Mouse (Mus musculus) limb, embryonic 12.5 days (tissue): ENCODE results near the gene Ifna11. TPM values are rescaled to one million over a fixed set of nuclear protein-coding genes. Genes with fewer than 3 reads are reported as not detected.
"Not testable (repeated sequence)": the region's sequence is repeated elsewhere in the genome, so short reads cannot be mapped to it uniquely, and the experiment has no call there.

Experiments used
- ATAC-seq: fragments of 200-750 bp; cut with Nextera tagmentation; 2 replicates; pipeline ENCODE4 v1.8.0; 2017; ENCODE audit warnings: low read depth, moderate TSS enrichment; ENCODE audit not compliant: insufficient number of reproducible peaks, insufficient read depth, low FRiP score, low TSS enrichment
- H3K27ac ChIP-seq: fragments of 300-500 bp; sonication (generic); 2 replicates; pipeline ENCODE4 v1.5.1; 2016; ENCODE audit warnings: mild to moderate bottlenecking, moderate library complexity
- H3K27me3 ChIP-seq: fragments of 300-500 bp; sonication (generic); 2 replicates; pipeline ENCODE4 v1.6.1; 2016; ENCODE audit warnings: mild to moderate bottlenecking, moderate library complexity
- H3K36me3 ChIP-seq: fragments of 300-500 bp; sonication (generic); 2 replicates; pipeline ENCODE4 v1.6.1; 2016; ENCODE audit warnings: mild to moderate bottlenecking, moderate library complexity
- H3K4me1 ChIP-seq: fragments of 300-500 bp; sonication (generic); replicated peaks from 2 replicates; pipeline ENCODE4 v1.6.1; 2016
- H3K4me2 ChIP-seq: fragments of 300-500 bp; sonication (generic); 2 replicates; pipeline ENCODE4 v1.6.1; 2016; ENCODE audit warnings: mild to moderate bottlenecking, moderate library complexity
- H3K4me3 ChIP-seq: fragments of 300-500 bp; sonication (generic); replicated peaks from 2 replicates; pipeline ENCODE4 v1.5.1; 2016; ENCODE audit warnings: mild to moderate bottlenecking
- H3K9ac ChIP-seq: fragments of 300-500 bp; sonication (generic); replicated peaks from 2 replicates; pipeline ENCODE4 v1.6.1; 2016; ENCODE audit warnings: mild to moderate bottlenecking, moderate library complexity
- H3K9me3 ChIP-seq: fragments of 300-500 bp; sonication (generic); 2 replicates; pipeline ENCODE4 v1.6.1; 2016; ENCODE audit warnings: mild to moderate bottlenecking, moderate library complexity
- WGBS: fragments of 180-500 bp; shearing (Covaris S2); methylation state at CpG from one replicate; pipeline ENCODE4 v1.1.7; 2016; 5-methylcytosine and 5-hydroxymethylcytosine counted together
- polyA plus RNA-seq: library from polyadenylated mRNA; unstranded; fragments of >200 nt; fragmentation: Nextera tagmentation; extraction: Ambion mirVana; gene quantifications from 2 replicates; pipeline ENCODE4 v1.2.1, GENCODE M21; 2016

The Ifna11 gene
- polyA plus RNA-seq, 1 experiment from 2014 or later = not detected

GRCm38 (mm10) chr4:88797097-88797496, 22.7 kb upstream of the Ifna11 start, which contains the start of gene Gm13279:
Gene Gm13279, plus strand, starts transcription at chr4:88797397.
- not testable (repeated sequence) for H3K27me3 ChIP-seq, H3K4me1 ChIP-seq, H3K9ac ChIP-seq, H3K27ac ChIP-seq, H3K36me3 ChIP-seq, ATAC-seq, H3K9me3 ChIP-seq, H3K4me3 ChIP-seq, H3K4me2 ChIP-seq
- no CpG with 5 or more reads among the region's 28 CpGs for WGBS

DNA sequence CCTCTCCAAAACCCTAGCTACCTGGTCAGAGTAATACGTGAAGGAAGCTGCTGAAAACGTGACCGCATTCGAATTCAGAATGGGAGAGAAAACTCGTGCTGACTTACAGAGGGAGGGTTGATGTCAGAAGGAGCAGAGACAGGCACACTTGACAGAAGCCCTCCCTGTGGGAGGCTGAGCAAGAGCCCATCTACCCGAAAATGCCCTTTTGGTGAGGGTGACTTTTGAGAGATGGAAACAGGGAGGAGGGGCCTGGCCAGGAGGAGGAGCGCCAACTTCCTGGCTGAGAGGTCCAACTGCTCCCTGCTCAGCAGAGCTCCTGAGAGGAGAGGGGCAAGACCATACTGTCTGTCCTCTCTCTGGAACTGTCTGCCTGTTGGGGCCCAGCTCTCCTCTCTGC, 20.4 kb upstream of the Ifna11 start, which contains the start of gene Gm13285:
Gm13285 (plus strand) TSS at position 301 of the 400 bp plus-strand sequence.
- not testable (repeated sequence) for H3K36me3 ChIP-seq, H3K27ac ChIP-seq, H3K9me3 ChIP-seq, H3K9ac ChIP-seq, H3K4me2 ChIP-seq, H3K4me3 ChIP-seq, ATAC-seq, H3K4me1 ChIP-seq, H3K27me3 ChIP-seq
- 11% methylated on average over 5 of the region's 7 CpGs for WGBS

- H3K4me1 ChIP-seq, H3K9me3 ChIP-seq, H3K9ac ChIP-seq, H3K4me3 ChIP-seq, H3K27me3 ChIP-seq, H3K27ac ChIP-seq, H3K36me3 ChIP-seq, ATAC-seq: not testable (repeated sequence)
- no CpG with 5 or more reads among the region's 29 CpGs for WGBS
- peak within 1 kb of the TSS; percentile 19; the same call in 1 of the 2 replicates for H3K4me2 ChIP-seq
Observed at GRCm38 (mm10) chr4:88802954-88803353, 16.8 kb upstream of the Ifna11 start, which contains the start of gene Gm13287. Gene Gm13287, plus strand, starts transcription at chr4:88803254.

DNA sequence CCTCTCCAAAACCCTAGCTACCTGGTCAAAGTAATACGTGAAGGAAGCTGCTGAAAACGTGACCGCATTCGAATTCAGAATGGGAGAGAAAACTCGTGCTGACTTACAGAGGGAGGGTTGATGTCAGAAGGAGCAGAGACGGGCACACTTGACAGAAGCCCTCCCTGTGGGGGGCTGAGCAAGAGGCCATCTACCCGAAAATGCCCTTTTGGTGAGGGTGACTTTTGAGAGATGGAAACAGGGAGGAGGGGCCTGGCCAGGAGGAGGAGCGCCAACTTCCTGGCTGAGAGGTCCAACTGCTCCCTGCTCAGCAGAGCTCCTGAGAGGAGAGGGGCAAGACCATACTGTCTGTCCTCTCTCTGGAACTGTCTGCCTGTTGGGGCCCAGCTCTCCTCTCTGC, 14.5 kb upstream of the Ifna11 start, which contains the start of gene Gm13288:
Gm13288 (plus strand) TSS at position 301 of the 400 bp plus-strand sequence.
- H3K4me1 ChIP-seq, H3K27ac ChIP-seq, H3K27me3 ChIP-seq, H3K9me3 ChIP-seq, H3K9ac ChIP-seq, ATAC-seq, H3K36me3 ChIP-seq: not testable (repeated sequence)
- H3K4me3 ChIP-seq = 0 out of 2 replicates have a peak within 1 kb of the TSS, but pooled peaks have one; percentile 26
- WGBS = no CpG with 5 or more reads among the region's 8 CpGs
- H3K4me2 ChIP-seq = peak within 1 kb of the TSS; percentile 36; the same call in 1 of the 2 replicates

- H3K4me1 ChIP-seq, H3K9me3 ChIP-seq, H3K27ac ChIP-seq, H3K36me3 ChIP-seq, ATAC-seq, H3K27me3 ChIP-seq, H3K9ac ChIP-seq: not testable (repeated sequence)
- 0% methylated on average over 8 of the region's 34 CpGs for WGBS
- Histone ChIP-seq H3K4me3 (0 out of 2 replicates have a peak overlapping the region, but pooled peaks have one; percentile 26), H3K4me2 (peak overlapping the region; percentile 36; the same call in 1 of the 2 replicates)
Observed at GRCm38 (mm10) chr4:88805761-88806160, 14.0 kb upstream of the Ifna11 start.

DNA sequence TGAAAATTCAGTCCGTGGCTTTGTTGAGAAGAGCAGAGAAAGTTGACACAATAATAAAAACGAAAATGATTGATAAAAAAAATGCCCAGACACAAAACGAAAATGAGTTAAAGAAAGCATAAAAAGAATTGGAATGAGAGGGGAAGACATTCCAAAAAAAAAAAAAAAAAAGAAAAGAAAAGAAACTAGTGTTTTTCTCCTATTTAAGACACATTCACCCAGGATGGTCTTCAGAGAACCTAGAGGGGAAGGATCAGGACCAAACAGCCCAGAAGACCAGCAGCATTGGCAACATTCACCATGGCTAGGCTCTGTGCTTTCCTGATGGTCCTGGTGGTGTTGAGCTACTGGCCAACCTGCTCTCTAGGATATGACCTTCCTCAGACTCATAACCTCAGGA, 3.8 kb upstream of the Ifna11 start, which contains the start of gene Ifna7:
Ifna7 (plus strand) TSS at position 301 of the 400 bp plus-strand sequence.
- Histone ChIP-seq H3K27me3 (no peaks in the 10 kb centered on the region; the same call in 1 of the 2 replicates), H3K4me2 (no peak within 1 kb of the TSS), H3K9ac (no peak within 1 kb of the TSS), H3K9me3 (no peaks in the 10 kb centered on the region), H3K27ac (no peak within 1 kb of the TSS), H3K4me1 (no peaks in the 10 kb centered on the region), H3K4me3 (no peak within 1 kb of the TSS), H3K36me3 (no peaks in the 10 kb centered on the region)
- 66% methylated on average over 3 of the region's 3 CpGs for WGBS
- ATAC-seq = no peak

DNA sequence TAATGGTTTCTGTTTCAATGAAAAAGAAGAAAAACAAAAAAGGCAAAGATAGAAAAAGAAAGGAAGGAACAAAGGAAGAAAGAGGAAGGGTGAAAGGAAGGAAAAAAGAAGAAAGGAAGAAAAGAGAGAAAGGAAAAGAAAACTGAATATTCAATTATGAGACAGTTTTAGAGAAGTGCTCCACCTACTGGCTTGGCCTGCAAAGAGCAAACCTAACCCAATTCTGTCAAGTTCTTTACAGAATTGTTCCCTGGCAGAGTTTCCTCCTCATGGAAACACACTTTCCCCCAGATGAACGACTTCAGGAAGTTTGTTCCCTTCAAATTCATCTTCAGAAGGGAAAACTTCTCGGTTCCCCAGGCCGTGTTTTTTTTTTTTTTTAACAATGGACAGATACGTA, 3.2 kb downstream of the Ifna11 start:
- no peak for ATAC-seq
- Histone ChIP-seq H3K27ac (no peak overlapping the region), H3K36me3 (no peaks in the 10 kb centered on the region), H3K9ac (no peak overlapping the region), H3K27me3 (no peaks in the 10 kb centered on the region), H3K9me3 (no peaks in the 10 kb centered on the region), H3K4me1 (no peaks in the 10 kb centered on the region), H3K4me2 (no peak overlapping the region), H3K4me3 (no peak overlapping the region)
- whole genome bisulfite sequencing = 26% methylated on average over 4 of the region's 4 CpGs

DNA sequence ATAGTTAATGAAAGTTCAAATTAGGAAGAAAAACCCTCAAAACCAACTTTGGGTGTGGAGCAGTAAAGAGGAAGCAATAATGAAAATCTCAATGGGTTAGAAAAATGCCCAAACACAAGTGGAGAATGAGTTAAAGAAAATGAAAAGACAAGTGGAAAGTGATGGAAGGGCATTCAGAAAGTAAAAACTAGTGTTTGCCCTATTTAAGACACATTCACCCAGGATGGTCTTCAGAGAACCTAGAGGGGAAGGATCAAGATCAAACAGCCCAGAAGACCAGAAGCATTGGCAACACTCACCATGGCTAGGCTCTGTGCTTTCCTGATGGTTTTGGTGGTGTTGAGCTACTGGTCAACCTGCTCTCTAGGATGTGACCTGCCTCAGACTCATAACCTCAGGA, 7.4 kb downstream of the Ifna11 start, which contains the start of gene Ifna6:
Ifna6 (plus strand) TSS at position 301 of the 400 bp plus-strand sequence.
- not testable (repeated sequence) for H3K27ac ChIP-seq, H3K4me3 ChIP-seq, H3K9ac ChIP-seq, H3K4me1 ChIP-seq, H3K9me3 ChIP-seq, H3K27me3 ChIP-seq, H3K4me2 ChIP-seq, H3K36me3 ChIP-seq, ATAC-seq

- H3K9ac ChIP-seq = no peak overlapping the region
- no peak overlapping the region for H3K4me2 ChIP-seq
- no peak overlapping the region for H3K27ac ChIP-seq
- H3K9me3 ChIP-seq = no peaks in the 10 kb centered on the region
- no peaks in the 10 kb centered on the region for H3K4me1 ChIP-seq
- H3K36me3 ChIP-seq = no peaks in the 10 kb centered on the region
- H3K27me3 ChIP-seq = no peaks in the 10 kb centered on the region
- no peak for ATAC-seq
- H3K4me3 ChIP-seq = no peak overlapping the region
- WGBS = 34% methylated on average over 4 of the region's 4 CpGs
Observed at GRCm38 (mm10) chr4:88830523-88830922, 10.8 kb downstream of the Ifna11 start.

DNA sequence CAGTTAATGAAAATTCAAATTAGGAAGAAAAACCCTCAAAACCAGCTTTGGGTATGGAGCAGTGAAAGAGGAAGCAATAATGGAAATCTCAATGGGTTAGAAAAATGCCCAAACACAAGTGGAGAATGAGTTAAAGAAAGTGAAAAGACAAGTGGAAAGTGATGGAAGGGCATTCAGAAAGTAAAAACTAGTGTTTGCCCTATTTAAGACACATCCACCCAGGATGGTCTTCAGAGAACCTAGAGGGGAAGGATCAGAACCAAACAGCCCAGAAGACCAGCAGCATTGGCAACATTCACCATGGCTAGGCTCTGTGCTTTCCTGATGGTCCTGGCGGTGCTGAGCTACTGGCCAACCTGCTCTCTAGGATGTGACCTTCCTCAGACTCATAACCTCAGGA, 15.5 kb downstream of the Ifna11 start, which contains the start of gene Ifna5:
Ifna5 (plus strand) TSS at position 301 of the 400 bp plus-strand sequence.
- H3K27ac ChIP-seq, H3K9me3 ChIP-seq, H3K4me1 ChIP-seq, H3K4me3 ChIP-seq, H3K4me2 ChIP-seq, ATAC-seq, H3K27me3 ChIP-seq, H3K36me3 ChIP-seq, H3K9ac ChIP-seq: not testable (repeated sequence)
- WGBS = 80% methylated on average over 1 of the region's 1 CpGs

- Histone ChIP-seq H3K4me1 (no peaks in the 10 kb centered on the region), H3K4me3 (no peak overlapping the region), H3K9ac (no peak overlapping the region), H3K4me2 (no peak overlapping the region), H3K27me3 (no peaks in the 10 kb centered on the region), H3K27ac (no peak overlapping the region), H3K9me3 (no peaks in the 10 kb centered on the region), H3K36me3 (no peaks in the 10 kb centered on the region)
- 48% methylated on average over 3 of the region's 3 CpGs for WGBS
- ATAC-seq = no peak
Observed at GRCm38 (mm10) chr4:88838828-88839227, 19.1 kb downstream of the Ifna11 start.

DNA sequence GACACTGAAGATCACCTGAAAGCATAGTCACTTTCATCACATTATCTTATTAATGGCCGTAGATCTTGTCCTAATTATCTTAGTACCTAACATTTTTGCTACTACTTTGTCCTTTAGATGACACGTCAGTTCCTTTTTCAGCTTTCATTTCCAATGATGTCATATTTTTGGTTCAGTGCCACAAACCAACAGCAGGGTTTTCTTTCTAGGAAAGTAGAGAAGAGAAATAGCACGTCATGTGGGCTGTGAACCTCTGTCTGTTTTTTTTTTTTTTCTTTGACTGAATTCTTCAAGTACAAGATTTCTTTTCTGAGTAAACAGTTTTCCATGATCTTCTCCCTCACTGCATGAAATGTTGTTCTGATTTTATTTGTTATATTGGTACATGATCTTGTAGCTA, 20.3 kb downstream of the Ifna11 start:
- ATAC-seq = no peak
- Histone ChIP-seq H3K36me3 (no peaks in the 10 kb centered on the region), H3K4me3 (no peak overlapping the region), H3K4me1 (no peaks in the 10 kb centered on the region), H3K9me3 (no peaks in the 10 kb centered on the region), H3K27ac (no peak overlapping the region), H3K9ac (no peak overlapping the region), H3K4me2 (no peak overlapping the region), H3K27me3 (no peaks in the 10 kb centered on the region)
- WGBS = 84% methylated on average over 3 of the region's 3 CpGs
